Mouse (Mus musculus): ENCODE results near the gene Hoxc5.

GRCm38 (mm10) chr15:102972254-102972653, 5.0 kb downstream of the Hoxc5 start:
- TF ChIP-seq CTCF (IDR thresholded peaks at IDR 0.05; ENCODE audit: borderline replicate concordance, insufficient read depth, low read length): no peak
- TF ChIP-seq POLR2A (IDR thresholded peaks at IDR 0.05; ENCODE audit: low read depth, low read length): no peak
